Mouse (Mus musculus) thymus, adult 2 months (tissue): Measurements from ENCODE around the gene Klkb1. TPM values are rescaled to one million over a fixed set of nuclear protein-coding genes. Genes with fewer than 3 reads are reported as not detected.
"Not testable (repeated sequence)": the region's sequence is repeated elsewhere in the genome, so short reads cannot be mapped to it uniquely, and the experiment has no call there.

ENCODE experiments used
- DNase-seq: peaks from one replicate; pipeline ENCODE4 v3.0.0; 2021
- H3K27ac ChIP-seq: fragments of 200-500 bp; 2 replicates; pipeline ENCODE4 v1.5.1; 2012; ENCODE audit warnings: low read length, control low read depth; ENCODE audit not compliant: control insufficient read depth, insufficient read depth
- H3K27me3 ChIP-seq: fragments of 200-500 bp; 2 replicates; pipeline ENCODE4 v1.6.1; 2012; ENCODE audit warnings: mild to moderate bottlenecking, low read length, moderate library complexity, mixed read lengths; ENCODE audit not compliant: control insufficient read depth, insufficient read depth
- H3K36me3 ChIP-seq: fragments of 200-500 bp; 2 replicates; pipeline ENCODE4 v1.6.1; 2012; ENCODE audit warnings: mild to moderate bottlenecking, low read length, moderate library complexity; ENCODE audit not compliant: control insufficient read depth, insufficient read depth
- H3K4me1 ChIP-seq: fragments of 200-500 bp; replicated peaks from 2 replicates; pipeline ENCODE4 v1.6.1; 2012; ENCODE audit warnings: low read length; ENCODE audit not compliant: control insufficient read depth, insufficient read depth
- H3K4me3 ChIP-seq: fragments of 200-500 bp; 2 replicates; pipeline ENCODE4 v1.5.1; 2012; ENCODE audit warnings: mild to moderate bottlenecking, low read length, control low read depth, moderate library complexity; ENCODE audit not compliant: control insufficient read depth, insufficient read depth
- CTCF ChIP-seq: fragments of 200-500 bp; IDR thresholded peaks from 2 replicates; pipeline ENCODE4 v1.5.1; 2012; ENCODE audit warnings: mild to moderate bottlenecking, control low read depth, low read length, moderate library complexity, borderline replicate concordance; ENCODE audit not compliant: control insufficient read depth, poor library complexity, insufficient read depth; ENCODE audit errors: extremely low read depth
- POLR2A ChIP-seq: fragments of 200-500 bp; IDR thresholded peaks from 2 replicates; pipeline ENCODE4 v1.6.1; 2012; ENCODE audit warnings: mild to moderate bottlenecking, low read length, control low read depth, moderate library complexity; ENCODE audit not compliant: control insufficient read depth, poor library complexity, insufficient read depth; ENCODE audit errors: extremely low read depth
- WGBS: fragments of 180-500 bp; shearing (Covaris S2); methylation state at CpG from one replicate; pipeline ENCODE4 v1.1.7; 2018; 5-methylcytosine and 5-hydroxymethylcytosine counted together
- polyA plus RNA-seq: library from polyadenylated mRNA; depleted of rRNA; stranded (reverse); fragments of >200 nt; gene quantifications from 2 replicates; pipeline ENCODE4 v1.2.3, GENCODE M21; 2012

Klkb1 gene
- polyA plus RNA-seq, 1 experiment = not detected

DNA sequence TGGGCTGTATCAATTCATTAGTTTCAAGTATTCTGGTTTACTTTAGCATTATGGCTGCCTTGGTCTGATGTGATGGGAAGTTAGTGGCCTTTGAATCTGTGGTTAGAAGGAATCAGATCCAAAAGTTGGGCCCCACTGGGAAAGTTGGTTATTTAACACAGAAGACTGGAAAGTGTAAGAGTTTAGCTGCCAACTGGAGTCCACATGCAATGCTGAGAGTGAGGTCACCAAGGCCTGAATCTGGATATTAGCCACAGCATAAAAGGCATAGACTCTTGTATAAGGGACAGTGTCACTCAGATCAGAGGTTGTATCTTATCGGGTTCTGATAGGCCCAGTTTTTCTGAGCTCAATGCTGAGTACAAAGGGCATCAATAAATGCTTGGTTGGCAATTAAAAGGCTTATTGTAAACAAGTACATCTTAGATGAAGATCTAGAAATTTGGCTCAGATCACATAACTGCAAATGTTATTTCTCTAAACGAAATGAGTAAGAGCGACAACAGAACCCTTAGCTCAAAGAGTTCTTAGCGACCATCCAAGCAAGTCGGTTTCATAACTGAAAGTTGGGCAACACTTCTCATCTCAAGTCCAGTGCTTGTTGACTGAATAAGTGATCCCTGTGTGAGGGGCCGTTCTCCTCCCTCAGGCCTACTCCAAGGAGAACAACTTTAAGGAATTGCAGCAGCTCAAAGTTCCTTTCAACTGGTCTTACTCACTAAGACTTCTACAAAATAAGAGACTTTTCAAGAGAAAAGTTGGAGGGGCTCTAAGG is 34.7 kb upstream of the Klkb1 start:
- H3K4me1 ChIP-seq = peaks cover 10% of the 10 kb centered on the region
- no peak overlapping the region for H3K27ac ChIP-seq
- no peaks in the 10 kb centered on the region for H3K36me3 ChIP-seq
- no peak overlapping the region for H3K4me3 ChIP-seq
- no peak for DNase-seq
- no peaks in the 10 kb centered on the region for H3K27me3 ChIP-seq
- TF ChIP-seq CTCF (no peak), POLR2A (no peak)
- WGBS = 95% methylated on average over 6 of the region's 6 CpGs

DNA sequence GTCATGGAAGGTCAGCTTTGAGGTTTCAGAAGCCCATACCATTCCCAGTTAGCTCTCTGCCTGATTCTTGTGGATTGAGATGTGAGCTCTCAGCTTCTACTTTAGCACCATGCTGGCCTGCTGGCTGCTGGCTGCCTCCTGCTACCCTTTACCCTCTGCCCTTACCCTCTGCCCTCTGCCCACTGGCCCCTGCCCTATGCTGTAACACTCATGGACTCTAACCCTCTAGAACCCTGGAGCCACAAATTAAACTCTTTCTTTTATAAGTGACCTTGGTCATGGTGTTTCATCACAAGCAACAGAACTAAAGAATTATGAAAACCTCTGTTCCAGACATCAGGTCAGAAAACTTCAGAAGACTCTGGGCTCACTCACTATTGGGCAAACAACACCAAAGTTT is 32.4 kb upstream of the Klkb1 start:
- not testable (repeated sequence) for H3K36me3 ChIP-seq, H3K27me3 ChIP-seq, H3K4me3 ChIP-seq, H3K27ac ChIP-seq, DNase-seq, H3K4me1 ChIP-seq

DNA sequence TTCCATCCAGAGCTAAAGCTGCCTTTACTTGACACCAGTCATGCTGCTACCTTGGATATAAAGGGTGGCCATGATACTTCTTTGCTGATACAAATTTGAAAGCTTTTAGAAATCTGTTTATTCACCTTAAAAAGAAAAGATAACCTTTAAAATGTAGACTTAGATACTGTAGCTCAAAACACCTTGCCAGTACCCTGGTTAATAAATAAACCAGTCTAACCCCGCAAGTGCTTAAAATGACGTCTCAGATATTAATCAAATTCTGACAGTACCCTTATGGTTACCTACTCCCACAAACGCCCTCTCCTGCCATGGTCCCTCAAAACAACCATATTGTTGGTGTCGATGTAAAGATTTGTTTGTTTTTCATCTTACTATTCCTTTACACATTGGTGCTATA is 29.5 kb upstream of the Klkb1 start:
- TF ChIP-seq CTCF (no peak), POLR2A (no peak)
- no peak for DNase-seq
- Histone ChIP-seq H3K36me3 (no peaks in the 10 kb centered on the region), H3K4me3 (no peak overlapping the region), H3K27me3 (no peaks in the 10 kb centered on the region), H3K4me1 (no peaks in the 10 kb centered on the region), H3K27ac (no peak overlapping the region)
- WGBS = 94% methylated on average over 4 of the region's 4 CpGs

DNA sequence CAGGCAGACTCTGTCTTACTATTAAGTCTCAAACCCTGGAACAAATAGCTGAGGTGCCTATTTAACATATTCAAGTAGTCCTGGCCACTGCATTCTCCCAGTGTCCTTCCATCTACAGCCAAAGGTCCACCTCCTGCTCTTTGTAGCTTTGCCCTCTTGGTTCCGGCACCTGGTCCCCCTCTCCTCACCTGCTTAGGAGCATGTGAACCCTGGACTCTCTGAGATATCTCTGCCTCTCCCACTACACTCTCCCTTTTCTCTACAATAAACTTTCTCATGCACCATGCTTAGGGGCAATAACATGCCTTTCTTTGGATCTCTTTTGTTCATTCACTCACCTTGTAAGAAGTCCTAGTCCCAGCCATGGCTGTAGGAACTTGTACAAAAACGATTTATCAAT is 26.7 kb upstream of the Klkb1 start:
- H3K4me1 ChIP-seq = no peaks in the 10 kb centered on the region
- WGBS = 89% methylated on average over 2 of the region's 2 CpGs
- no peak overlapping the region for H3K4me3 ChIP-seq
- no peaks in the 10 kb centered on the region for H3K27me3 ChIP-seq
- H3K27ac ChIP-seq = no peak overlapping the region
- TF ChIP-seq POLR2A = no peak
- no peak for TF ChIP-seq CTCF
- no peaks in the 10 kb centered on the region for H3K36me3 ChIP-seq
- DNase-seq = no peak

DNA sequence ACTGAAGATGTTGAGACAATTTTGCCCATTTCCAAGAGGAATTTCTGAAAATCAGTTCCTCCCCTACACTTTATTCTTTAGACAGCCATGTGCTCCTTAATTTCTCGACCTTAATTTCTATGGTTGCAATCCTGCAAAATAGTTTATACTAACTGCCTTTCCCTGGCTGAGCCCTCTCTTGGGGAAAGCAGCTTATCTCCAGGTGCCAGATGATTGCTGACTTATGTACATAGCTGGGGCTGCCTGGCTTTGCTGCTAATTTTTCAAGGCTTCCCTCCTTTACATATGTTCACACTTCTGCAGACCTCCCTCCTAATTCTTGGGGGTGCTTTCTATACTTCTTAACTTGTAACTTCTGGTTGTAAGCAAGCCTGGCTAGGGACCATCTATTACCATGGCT is 26.3 kb upstream of the Klkb1 start:
- Histone ChIP-seq H3K36me3 (no peaks in the 10 kb centered on the region), H3K27ac (no peak overlapping the region), H3K4me3 (no peak overlapping the region), H3K4me1 (no peaks in the 10 kb centered on the region), H3K27me3 (no peaks in the 10 kb centered on the region)
- 71% methylated on average over 1 of the region's 1 CpGs for WGBS
- no peak for TF ChIP-seq CTCF
- TF ChIP-seq POLR2A = no peak
- no peak for DNase-seq

DNA sequence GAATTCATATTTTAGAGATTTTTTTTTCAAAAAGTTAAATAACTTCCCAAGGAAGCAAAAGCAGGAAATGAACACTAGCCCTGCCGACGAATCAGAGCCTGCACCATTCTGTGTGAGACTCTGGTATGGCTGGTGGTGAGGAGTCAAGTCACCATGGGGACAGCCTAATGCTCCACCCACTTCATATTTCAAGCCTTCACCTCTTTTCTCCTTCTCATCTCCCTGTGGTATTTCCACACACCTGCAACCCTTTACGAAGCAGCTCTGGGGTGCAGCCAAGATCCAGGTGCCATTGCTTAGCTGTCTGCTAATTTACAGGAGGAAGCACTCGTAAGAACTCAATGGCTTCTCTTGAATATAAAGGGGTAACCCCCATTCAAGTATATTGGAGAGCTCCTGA is 16.3 kb upstream of the Klkb1 start:
- 91% methylated on average over 4 of the region's 4 CpGs for WGBS
- TF ChIP-seq POLR2A (no peak), CTCF (no peak)
- no peaks in the 10 kb centered on the region for H3K36me3 ChIP-seq

DNA sequence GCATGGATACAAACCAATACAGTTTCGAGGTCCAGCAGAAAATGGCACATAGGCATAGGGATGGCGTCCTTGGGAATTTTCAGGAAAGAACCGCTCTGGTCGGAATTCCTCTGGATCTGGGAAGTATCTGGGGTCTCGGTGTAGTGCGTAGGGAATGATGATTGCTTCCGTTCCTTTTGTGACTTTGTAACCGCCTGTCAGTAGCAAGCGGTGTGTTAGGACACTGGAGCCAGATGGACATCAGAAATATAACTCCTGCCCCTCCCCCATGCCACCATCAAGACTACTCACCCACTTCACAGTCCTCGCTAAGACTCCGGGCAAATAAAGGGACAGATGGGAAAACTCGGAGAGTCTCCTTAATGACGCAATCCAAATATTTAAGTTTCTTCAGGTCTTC is 13.7 kb upstream of the Klkb1 start, which contains the start of gene Gm45753:
Gene Gm45753, minus strand, starts transcription at position 101 of the 400 bp plus-strand sequence.
- H3K27me3 ChIP-seq = no peaks in the 10 kb centered on the region
- no peak for DNase-seq
- TF ChIP-seq POLR2A (no peak), CTCF (no peak)
- H3K36me3 ChIP-seq = no peaks in the 10 kb centered on the region
- H3K4me3 ChIP-seq = no peak within 1 kb of the TSS
- no peaks in the 10 kb centered on the region for H3K4me1 ChIP-seq
- no peak within 1 kb of the TSS for H3K27ac ChIP-seq
- 97% methylated on average over 13 of the region's 13 CpGs for WGBS

More for the DNA sequence above, 16.3 kb upstream of the Klkb1 start:
- H3K4me3 ChIP-seq = no peak overlapping the region
- H3K4me1 ChIP-seq = no peaks in the 10 kb centered on the region
- no peak overlapping the region for H3K27ac ChIP-seq
- no peak for DNase-seq
- no peaks in the 10 kb centered on the region for H3K27me3 ChIP-seq

DNA sequence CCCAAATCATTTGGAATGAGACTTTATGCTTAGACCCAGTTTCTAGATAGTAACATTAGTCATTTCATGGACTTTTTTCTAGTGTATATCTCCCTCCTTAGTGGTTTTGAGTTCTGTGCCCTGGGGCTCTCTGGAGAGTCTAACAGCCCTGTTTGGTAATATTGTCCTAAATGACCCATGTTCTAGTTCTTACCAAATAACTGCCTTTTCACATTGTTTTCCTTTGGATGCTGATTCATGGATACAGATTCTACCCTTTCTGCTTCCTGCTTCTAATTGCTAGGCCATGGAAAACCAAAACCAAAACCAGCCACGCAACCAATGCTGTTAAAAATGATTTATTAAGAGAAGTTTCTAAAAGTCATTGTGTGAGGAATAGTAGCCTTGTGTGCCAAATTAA is 10.8 kb upstream of the Klkb1 start:
- 94% methylated on average over 1 of the region's 1 CpGs for WGBS

More for the DNA sequence above, 10.8 kb upstream of the Klkb1 start:
- TF ChIP-seq CTCF (no peak), POLR2A (no peak)
- Histone ChIP-seq H3K27ac (no peak overlapping the region), H3K4me3 (no peak overlapping the region), H3K27me3 (no peaks in the 10 kb centered on the region), H3K36me3 (no peaks in the 10 kb centered on the region), H3K4me1 (no peaks in the 10 kb centered on the region)
- DNase-seq = no peak
